Mouse (Mus musculus) CH12.LX (cell line): ENCODE measurements around the gene Pum1.

ENCODE experiments used
- CTCF ChIP-seq, 2 experiments: IDR thresholded peaks in 1 of 2; conservative IDR thresholded peaks in 1 of 2; 2 replicates each; pipeline ENCODE4 v1.5.1; 2011 to 2012; ENCODE audit warnings: low read depth in 2 of 2, low read length in 2 of 2, improper control_type of control experiment in 1 of 2, inconsistent platforms in 1 of 2, mild to moderate bottlenecking in 1 of 2, moderate library complexity in 1 of 2
- EP300 ChIP-seq: IDR thresholded peaks from 2 replicates; pipeline ENCODE4 v1.6.1; 2011; ENCODE audit warnings: low read length, improper control_type of control experiment
- IRF4 ChIP-seq: IDR thresholded peaks from 2 replicates; pipeline ENCODE4 v1.6.1; 2014; ENCODE audit warnings: low read depth, mild to moderate bottlenecking, inconsistent platforms, low read length, improper control_type of control experiment
- MAX ChIP-seq: IDR thresholded peaks from 2 replicates; pipeline ENCODE4 v1.6.1; 2011; ENCODE audit warnings: low read length, improper control_type of control experiment
- MYC ChIP-seq: IDR thresholded peaks from 2 replicates; pipeline ENCODE4 v1.6.1; 2011; ENCODE audit warnings: low read depth, mild to moderate bottlenecking, improper control_type of control experiment, low read length
- NRF1 ChIP-seq: IDR thresholded peaks from 2 replicates; pipeline ENCODE4 v1.6.1; 2014; ENCODE audit warnings: low read depth, mild to moderate bottlenecking, inconsistent platforms, low read length, improper control_type of control experiment, moderate library complexity
- POLR2A ChIP-seq: IDR thresholded peaks from 2 replicates; pipeline ENCODE4 v1.6.1; 2011; ENCODE audit warnings: low read depth, mild to moderate bottlenecking, improper control_type of control experiment, low read length
- RAD21 ChIP-seq: IDR thresholded peaks from 2 replicates; pipeline ENCODE4 v1.6.1; 2011; ENCODE audit warnings: low read depth, mild to moderate bottlenecking, low read length, improper control_type of control experiment, moderate library complexity
- SIN3A ChIP-seq: IDR thresholded peaks from 2 replicates; pipeline ENCODE4 v1.6.1; 2012; ENCODE audit warnings: low read length, improper control_type of control experiment, inconsistent platforms
- USF1 ChIP-seq: IDR thresholded peaks from 2 replicates; pipeline ENCODE4 v1.6.1; 2014; ENCODE audit warnings: low read depth, mild to moderate bottlenecking, inconsistent platforms, low read length, improper control_type of control experiment

GRCm38 (mm10) chr4:130810845-130811244, 147.7 kb downstream of the Pum1 start:
- TF ChIP-seq POLR2A: no peak
- no peak for TF ChIP-seq CTCF (conservative IDR thresholded peaks at IDR 0.05 in 1 of 2, IDR thresholded peaks at IDR 0.05 in 1 of 2; ENCODE audit: low read depth in 2 of 2, low read length in 2 of 2)
- no peak for TF ChIP-seq MAX
- TF ChIP-seq EP300: no peak
- no peak for TF ChIP-seq NRF1
- TF ChIP-seq IRF4: no peak
- TF ChIP-seq USF1: no peak
- TF ChIP-seq SIN3A: no peak
- TF ChIP-seq MYC: no peak
- no peak for TF ChIP-seq RAD21
